Mouse (Mus musculus) CH12.LX (cell line): ENCODE measurements around the gene Pef1.

ENCODE experiments used
- MXI1 ChIP-seq: IDR thresholded peaks from 2 replicates; pipeline ENCODE4 v1.6.1; 2011; ENCODE audit warnings: mild to moderate bottlenecking, low read depth, low read length, improper control_type of control experiment
- POLR2AphosphoS2 ChIP-seq: IDR thresholded peaks from 2 replicates; pipeline ENCODE4 v1.6.1; 2011; ENCODE audit warnings: low read depth, low read length, improper control_type of control experiment
- RCOR1 ChIP-seq: conservative IDR thresholded peaks from 2 replicates; pipeline ENCODE4 v1.6.1; 2012; ENCODE audit warnings: low read depth, mild to moderate bottlenecking, inconsistent platforms, low read length, improper control_type of control experiment
- SMC3 ChIP-seq: IDR thresholded peaks from 2 replicates; pipeline ENCODE4 v1.6.1; 2011; ENCODE audit warnings: low read depth, low read length, improper control_type of control experiment

DNA sequence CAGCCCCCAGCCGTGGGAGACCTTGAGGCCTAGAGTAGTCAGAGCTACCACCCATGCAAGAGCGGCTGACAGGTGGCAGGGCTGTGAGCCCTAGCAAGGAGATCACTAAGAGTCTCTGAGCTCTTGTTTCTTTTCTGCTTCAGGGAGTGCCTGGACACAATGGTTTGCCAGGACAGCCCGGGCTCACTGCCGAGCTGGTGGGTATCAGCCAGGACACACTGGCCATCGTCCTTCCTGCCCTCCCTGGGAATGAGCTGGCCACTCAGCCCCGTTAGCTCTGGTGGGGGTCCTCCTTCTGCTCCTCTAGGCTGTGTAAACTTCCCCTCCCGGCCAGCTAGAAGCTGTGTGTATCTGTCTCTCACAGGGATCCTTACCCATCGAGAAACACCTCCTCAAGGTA, 25.5 kb upstream of the Pef1 start:
- TF ChIP-seq SMC3: no peak
- TF ChIP-seq MXI1: no peak
- no peak for TF ChIP-seq RCOR1
- TF ChIP-seq POLR2AphosphoS2: no peak
